Mouse (Mus musculus) CD4-positive helper T cell, adult 2 months (primary cell): ENCODE measurements around the gene Kif19a.

Experiments
- DNase-seq: peaks from one replicate; pipeline ENCODE4 v3.0.0-alpha.2; 2012; ENCODE audit warnings: low read depth, missing footprints, low spot score

Gene Kif19a

GRCm38 (mm10) chr11:114807025-114807424, 41.8 kb downstream of the Kif19a start:
- no peak for DNase-seq

GRCm38 (mm10) chr11:114807686-114808427, 42.7 kb downstream of the Kif19a start:
- peak; percentile 76 for DNase-seq

DNA sequence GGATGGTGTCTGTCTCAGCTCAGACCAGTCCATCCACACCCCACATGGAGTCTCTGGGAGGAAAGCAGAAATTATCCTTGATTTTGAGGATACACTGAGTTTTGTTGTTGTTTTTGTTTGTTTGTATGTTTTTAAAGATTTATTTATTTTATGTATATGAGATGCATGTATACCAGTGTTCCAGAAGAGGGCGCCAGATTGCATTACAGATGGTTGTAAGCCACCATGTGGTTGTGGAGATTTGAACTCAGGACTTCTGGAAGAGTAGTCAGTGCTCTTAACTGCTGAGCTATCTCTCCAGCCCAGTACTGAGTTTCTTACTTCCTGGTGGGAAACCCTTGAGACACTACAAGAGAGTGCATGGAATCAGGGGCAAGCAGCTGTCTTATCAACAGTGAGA, 44.2 kb downstream of the Kif19a start:
- no peak for DNase-seq

GRCm38 (mm10) chr11:114810344-114810743, 45.2 kb downstream of the Kif19a start:
- no peak for DNase-seq

- DNase-seq = peak; percentile 77
Measured at GRCm38 (mm10) chr11:114812731-114813240, 47.6 kb downstream of the Kif19a start.

DNA sequence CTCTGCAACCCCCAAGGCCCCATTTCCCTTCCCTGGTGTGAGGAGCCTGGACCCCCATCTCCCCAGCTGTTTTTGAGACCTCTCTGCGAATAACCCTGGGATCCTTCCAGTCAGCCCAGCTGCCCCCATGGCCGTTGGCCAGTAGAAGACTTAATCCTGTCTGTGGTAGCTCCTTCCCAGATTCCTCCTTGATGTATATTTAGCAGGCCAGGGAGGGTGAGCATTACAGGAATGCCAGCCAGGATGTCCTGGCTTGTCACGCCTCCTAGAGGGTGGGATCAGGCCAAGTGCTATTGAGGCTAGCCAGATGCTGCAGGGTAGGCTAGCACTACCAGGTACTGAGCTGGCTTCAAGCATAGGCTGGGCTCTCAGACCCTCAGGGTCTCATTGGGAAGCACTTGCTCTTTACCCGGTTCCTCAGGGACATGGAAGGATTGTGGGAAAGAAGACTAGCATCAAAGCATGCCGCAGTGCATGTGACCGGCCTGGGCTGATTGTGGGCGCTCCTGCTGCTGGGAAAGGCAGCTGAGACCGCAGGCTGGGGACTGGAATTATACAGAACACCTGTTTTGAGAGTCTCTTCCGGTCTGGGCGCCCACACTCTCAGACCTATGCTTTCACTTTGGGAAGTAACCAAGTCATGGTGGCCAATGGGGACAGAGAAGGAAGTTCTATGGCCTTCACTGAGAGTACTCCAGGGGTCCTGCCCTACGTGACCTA, 49.8 kb downstream of the Kif19a start:
- DNase-seq = no peak

GRCm38 (mm10) chr11:114816934-114817333, 51.7 kb downstream of the Kif19a start:
- no peak for DNase-seq

DNA sequence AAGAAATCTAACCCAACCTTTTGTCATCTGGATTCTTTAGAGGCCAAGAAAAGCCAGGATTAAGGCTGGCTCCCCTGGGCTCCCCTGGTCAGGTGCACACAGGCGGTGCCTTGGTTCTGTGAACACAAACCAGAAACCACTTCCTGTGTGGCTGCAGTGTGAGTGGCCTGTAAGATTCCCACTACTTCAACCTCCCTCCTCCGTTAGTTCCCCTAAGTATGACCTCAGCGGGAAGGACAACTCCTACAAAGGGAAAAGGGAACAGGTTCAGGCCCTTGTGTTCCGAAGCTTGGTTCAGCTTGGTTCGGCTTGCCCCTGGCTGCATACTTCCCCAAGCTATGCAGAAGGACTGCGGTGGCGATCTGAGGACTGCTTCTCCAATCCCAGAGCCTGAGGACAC, 53.0 kb downstream of the Kif19a start:
- DNase-seq = no peak

- no peak for DNase-seq
Measured at GRCm38 (mm10) chr11:114819110-114819509, 53.9 kb downstream of the Kif19a start.

DNA sequence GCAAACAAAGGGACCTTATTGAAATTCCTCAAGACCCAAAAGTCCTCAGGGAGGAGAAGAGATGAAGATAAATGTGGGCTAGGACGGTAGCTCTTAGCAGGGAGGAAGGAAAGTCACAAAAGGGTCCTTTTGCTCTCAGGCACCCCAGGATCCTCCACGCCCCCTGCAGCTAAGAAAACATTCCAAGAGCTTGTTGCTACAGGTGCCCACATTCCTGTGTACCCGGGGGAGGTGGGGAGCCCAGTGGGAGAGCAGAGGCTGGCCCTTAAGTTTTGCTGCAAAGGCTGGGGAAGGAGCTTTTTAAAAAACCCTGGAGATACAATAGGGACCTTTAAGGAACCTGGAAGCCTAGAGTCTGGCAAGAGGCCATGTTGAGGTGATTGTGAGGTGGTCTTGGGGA, 55.3 kb downstream of the Kif19a start:
- DNase-seq = no peak

DNA sequence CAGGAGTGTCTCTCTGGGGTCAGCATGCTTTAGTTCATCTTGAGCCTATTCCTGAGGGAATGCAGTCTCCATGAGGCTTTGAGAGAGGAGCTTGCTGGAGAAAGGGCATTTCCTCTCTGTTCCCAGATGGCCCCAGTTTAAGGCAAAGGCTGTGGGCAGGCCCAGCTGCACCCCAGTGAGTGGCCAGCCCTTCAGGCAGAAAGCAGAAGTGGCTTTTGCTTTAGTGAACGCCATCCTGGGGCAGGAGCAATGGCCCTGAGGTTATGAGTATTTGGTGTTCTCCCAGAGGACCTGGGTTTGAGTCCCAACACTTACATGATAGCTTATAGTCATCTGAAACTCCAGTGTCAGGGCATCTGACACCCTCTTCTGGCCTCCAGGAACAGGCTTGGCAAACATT, 56.1 kb downstream of the Kif19a start:
- no peak for DNase-seq

- no peak for DNase-seq
Measured at GRCm38 (mm10) chr11:114822727-114823126, 57.5 kb downstream of the Kif19a start.

GRCm38 (mm10) chr11:114823199-114823725, 58.1 kb downstream of the Kif19a start:
- DNase-seq = no peak

GRCm38 (mm10) chr11:114826686-114827085, 61.5 kb downstream of the Kif19a start:
- DNase-seq = no peak

GRCm38 (mm10) chr11:114829499-114830432, 64.6 kb downstream of the Kif19a start:
- DNase-seq = no peak

- no peak for DNase-seq
Measured at GRCm38 (mm10) chr11:114830433-114830773, 65.2 kb downstream of the Kif19a start.

- no peak for DNase-seq
Measured at GRCm38 (mm10) chr11:114833166-114833565, 68.0 kb downstream of the Kif19a start.
